Mouse (Mus musculus) yolk sac, embryonic 10.5 days (tissue): ENCODE results near the gene Ppp1r3f.

ENCODE experiments used
- DNase-seq: peaks from one replicate; pipeline ENCODE4 v3.0.0-alpha.2; 2017; ENCODE audit warnings: low spot score

The Ppp1r3f gene

DNA sequence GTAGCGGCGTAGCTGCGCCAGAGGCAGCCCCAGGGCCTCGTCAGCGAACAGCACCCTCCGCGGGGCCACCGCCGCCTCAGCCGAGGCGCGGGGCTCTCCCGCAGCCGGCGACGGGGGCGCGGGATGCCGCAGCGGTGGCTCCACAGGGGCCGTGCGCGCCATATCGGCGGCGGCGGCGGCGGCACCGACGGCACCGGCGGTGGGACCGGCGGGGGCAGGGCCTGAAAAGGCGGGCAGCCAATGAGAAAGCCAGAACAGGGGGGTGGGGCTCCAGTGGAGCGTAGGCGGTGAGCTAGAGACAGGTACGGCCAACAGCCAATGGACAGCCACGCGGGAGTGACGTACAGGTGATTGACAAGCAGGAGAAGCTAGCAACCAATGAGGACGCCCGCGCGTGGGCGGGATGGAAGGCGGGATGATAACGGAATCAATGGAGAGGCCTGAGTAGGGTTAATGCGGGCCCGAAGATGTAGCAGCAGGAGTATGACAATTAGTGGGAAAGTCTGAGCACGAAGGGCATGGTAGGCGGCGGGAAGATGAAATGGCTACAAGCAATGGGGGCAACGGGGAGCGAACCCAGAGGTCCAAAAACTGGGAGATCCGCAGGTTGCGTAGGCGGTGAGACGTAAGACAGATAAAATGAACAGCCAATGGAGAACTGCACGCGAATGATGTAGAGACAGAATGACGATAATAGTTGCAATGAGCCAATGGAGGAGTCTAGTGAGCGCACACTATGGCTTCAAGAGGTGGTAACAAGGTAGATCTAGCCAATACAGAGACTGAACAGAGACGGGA is at the start of gene Ppp1r3f:
Gene Ppp1r3f, minus strand, starts transcription at position 197 of the 798 bp plus-strand sequence.
- peak; percentile 92 for DNase-seq

DNA sequence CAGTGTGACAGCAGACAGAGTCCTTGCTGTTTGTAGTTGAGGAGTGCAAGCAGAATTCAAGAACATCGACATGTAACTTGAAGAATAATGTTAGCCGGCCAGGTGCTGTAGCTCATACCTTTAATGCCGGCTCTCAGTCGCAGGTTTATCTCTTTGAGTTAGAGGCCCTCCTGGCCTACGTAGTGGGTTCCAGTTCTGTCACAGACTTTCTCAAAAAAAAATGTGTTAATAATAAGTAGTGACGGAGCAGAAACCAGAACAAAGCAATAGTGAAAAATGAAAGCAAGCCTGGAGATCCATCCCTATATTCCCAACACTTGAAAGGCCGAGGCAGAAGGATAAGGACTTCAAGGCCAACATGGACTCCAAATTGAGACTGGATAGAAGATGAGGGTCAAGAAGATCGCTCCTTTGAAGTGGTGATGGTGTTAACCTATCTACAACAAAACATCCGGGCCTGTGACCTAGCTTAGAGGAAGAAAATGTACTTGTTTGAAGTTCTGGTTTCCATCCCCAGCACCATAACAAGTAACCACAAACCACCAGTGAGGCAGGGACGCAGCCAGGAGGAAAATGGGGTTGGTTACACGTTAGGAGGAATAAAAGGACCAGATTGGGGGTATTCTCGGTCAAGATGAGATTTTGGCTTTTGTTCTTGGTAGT is 43.9 kb upstream of the Ppp1r3f start:
- no peak for DNase-seq

GRCm38 (mm10) chrX:7610536-7611258 is 36.6 kb upstream of the Ppp1r3f start:
- peak; percentile 2 for DNase-seq

GRCm38 (mm10) chrX:7610035-7610434 is 36.0 kb upstream of the Ppp1r3f start:
- no peak for DNase-seq

- no peak for DNase-seq
Observed at GRCm38 (mm10) chrX:7606783-7607182, 32.7 kb upstream of the Ppp1r3f start, which contains the start of gene Cacna1f. Cacna1f (plus strand) TSS chrX:7607083.

DNA sequence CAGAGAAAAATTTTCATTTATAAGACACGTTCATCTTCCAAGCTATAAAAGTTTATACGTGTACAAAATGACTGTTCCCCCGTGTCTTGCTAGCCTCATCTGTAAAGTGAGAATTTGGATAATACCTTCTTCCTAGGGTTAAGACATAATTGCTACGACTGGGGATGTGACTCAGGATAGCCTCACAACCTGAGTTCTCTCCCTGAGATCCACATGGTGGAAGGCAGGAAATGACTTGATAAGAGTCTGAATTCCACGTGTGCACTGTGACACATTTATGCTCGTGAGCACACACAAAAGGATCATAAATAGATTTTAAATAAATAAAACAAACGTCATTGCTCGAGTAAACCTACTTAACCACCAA is 31.5 kb upstream of the Ppp1r3f start:
- no peak for DNase-seq

- peak; percentile 78 for DNase-seq
Observed at GRCm38 (mm10) chrX:7604879-7605574, 30.9 kb upstream of the Ppp1r3f start, which contains the start of gene Ccdc22. Ccdc22 (minus strand) TSS chrX:7605517.

- DNase-seq: no peak
Observed at GRCm38 (mm10) chrX:7604004-7604403, 29.9 kb upstream of the Ppp1r3f start.

- no peak for DNase-seq
Observed at GRCm38 (mm10) chrX:7595371-7595770, 21.3 kb upstream of the Ppp1r3f start.

DNA sequence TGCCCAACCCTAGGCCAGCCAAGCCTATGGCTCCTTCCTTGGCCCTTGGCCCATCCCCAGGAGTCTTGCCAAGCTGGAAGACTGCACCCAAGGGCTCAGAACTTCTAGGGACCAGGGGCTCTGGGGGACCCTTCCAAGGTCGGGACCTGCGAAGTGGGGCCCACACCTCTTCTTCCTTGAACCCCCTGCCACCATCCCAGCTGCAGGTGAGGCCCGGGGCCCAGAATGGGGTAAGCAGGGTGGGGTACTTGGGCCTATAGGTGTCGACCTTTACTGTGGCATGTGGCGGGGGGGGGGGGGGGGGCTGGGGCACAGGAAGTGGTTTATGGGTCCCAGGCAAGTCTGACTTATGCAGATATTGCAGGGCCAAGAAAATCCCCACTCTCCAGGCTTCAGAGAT is 12.3 kb upstream of the Ppp1r3f start:
- DNase-seq: no peak

DNA sequence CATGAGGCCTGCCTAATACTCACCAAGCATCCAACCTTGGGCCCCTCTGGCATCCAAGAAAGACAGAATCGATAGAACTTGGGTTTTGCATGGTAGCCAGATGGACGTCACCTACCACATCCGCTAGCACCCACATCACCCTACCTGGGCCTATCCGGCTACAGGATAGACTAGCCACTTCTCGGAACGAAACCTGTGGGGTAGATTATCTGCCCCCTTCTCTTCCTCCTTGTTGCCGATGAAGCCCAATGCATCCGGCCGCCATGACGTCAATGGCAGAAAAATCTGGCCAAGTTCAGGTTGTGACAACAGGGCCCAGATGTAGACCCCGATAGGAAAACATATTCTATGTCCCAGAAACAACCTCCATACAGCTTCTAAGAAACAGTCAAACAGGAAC is 9.8 kb upstream of the Ppp1r3f start:
- no peak for DNase-seq

GRCm38 (mm10) chrX:7581151-7581550 is 7.1 kb upstream of the Ppp1r3f start:
- no peak for DNase-seq

DNA sequence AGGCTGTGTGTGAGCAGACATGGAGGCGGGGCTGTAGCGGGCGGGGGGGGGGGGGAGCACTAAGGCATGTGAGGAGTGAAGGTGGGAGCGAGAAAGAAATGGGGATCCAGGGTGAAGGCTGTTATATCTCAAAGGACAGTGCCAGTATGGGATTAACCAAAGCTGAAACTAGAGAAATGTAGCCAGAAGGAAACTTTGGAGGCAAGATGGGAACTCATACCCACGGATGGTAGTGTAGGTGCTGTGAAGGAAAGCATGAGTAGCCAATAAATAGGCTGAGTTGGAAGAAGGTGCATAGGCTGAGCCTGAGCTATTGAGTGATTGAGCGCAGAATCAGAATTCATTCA is 775 bp upstream of the Ppp1r3f start:
- DNase-seq: no peak

GRCm38 (mm10) chrX:7573176-7574086 is 652 bp downstream of the Ppp1r3f start, which contains the start of gene Foxp3:
Foxp3 (plus strand) TSS chrX:7573644.
- peak; percentile 20 for DNase-seq

DNA sequence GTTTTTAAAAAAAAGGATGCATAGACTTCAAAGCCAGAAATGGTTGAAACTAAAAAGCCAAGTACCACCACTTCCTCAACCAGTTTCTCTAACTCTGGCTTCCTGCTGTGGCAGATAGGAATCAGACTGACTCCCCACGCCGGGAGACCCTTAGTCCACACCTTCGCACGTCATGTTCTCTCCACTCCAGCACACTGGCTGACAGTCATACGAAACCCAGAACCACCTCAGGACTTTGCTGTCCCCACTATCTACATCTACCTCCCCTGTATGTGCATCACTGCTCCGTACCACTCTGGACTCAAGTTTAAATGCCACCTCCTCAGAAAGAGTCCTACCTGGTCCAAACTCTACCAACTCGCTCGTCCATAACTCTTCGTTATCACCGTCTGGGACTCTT is 1.6 kb downstream of the Ppp1r3f start:
- DNase-seq: no peak

DNA sequence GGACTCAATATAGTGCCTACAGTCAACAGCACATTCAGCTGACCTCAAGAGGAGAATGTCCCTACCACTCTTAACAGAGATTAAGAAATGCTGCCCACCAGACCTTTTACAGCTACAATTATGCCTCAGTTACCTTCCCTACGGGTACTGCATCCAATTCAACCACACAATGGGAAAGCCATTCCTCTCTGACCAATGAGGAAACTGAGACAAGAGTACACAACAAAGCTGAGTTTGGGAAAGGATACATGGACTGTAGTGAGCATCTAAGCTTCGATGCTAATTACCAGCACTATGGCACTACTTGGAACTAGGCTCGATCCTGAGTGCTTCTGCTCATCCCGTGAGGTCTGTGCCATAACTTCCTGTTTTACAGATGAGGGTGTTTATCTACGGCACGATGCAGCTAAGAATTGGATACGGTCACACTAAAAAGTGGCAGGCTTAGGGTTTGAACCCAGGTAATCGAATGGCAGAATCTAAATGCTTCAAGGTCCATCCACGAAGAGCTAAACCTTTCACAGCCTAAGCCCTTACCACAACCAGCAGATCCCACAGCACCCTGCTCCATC is 2.4 kb downstream of the Ppp1r3f start:
- DNase-seq: no peak

DNA sequence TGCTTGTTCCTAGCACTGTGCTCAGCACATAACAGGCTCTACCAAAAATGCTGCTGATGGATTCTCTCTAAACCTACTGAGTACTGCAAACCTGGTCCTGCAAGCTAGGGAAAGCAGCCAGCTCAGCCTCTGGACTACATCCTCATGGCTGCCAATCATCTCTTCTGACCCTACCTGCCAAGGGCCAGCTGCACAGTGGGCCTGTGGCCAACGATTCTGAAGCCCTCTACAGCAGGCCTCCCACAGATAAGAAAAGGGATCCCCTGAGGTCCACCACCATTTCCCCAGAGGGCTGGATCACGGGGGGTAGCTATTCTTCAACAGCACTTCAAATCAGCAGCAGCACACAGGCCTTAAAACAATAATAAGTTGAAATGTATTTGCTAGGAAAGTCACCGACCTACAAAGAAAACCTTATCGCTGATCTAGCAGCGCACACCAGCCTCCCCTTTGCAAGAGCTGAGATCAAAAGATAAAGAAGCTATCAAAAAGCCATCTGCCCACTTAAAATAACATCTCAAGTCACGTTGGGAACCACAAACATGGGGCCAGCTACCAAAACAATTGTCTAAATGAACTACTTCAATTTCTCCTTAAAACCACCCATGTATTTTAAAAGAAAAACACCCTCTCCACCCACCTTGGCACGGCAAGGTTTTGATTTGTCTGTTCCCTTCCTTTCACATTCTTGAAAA is 3.5 kb downstream of the Ppp1r3f start:
- no peak for DNase-seq

- peak; percentile 54 for DNase-seq
Observed at GRCm38 (mm10) chrX:7567491-7567890, 6.6 kb downstream of the Ppp1r3f start.

GRCm38 (mm10) chrX:7566352-7566751 is 7.7 kb downstream of the Ppp1r3f start:
- DNase-seq: no peak

- DNase-seq: no peak
Observed at GRCm38 (mm10) chrX:7563076-7563475, 11.0 kb downstream of the Ppp1r3f start.
